Mouse (Mus musculus) ES-Bruce4 (cell line): ENCODE results near the gene Dis3l2. TPM values are rescaled to one million over a fixed set of nuclear protein-coding genes. Genes with fewer than 3 reads are reported as not detected.

ENCODE experiments used
- H3K27ac ChIP-seq: 2 replicates; pipeline ENCODE4 v1.5.1; 2012; ENCODE audit warnings: low read length, inconsistent platforms; ENCODE audit not compliant: insufficient read depth
- H3K27me3 ChIP-seq: 2 replicates; pipeline ENCODE4 v1.6.1; 2012; ENCODE audit warnings: mild to moderate bottlenecking, low read length, inconsistent platforms; ENCODE audit not compliant: control insufficient read depth, poor library complexity, insufficient read depth, severe bottlenecking
- H3K36me3 ChIP-seq: 2 replicates; pipeline ENCODE4 v1.6.1; 2012; ENCODE audit warnings: inconsistent platforms, mild to moderate bottlenecking, low read length, moderate library complexity; ENCODE audit not compliant: control insufficient read depth, poor library complexity, insufficient read depth, severe bottlenecking
- H3K4me1 ChIP-seq: one replicate; pipeline ENCODE4 v1.8.1; 2011; ENCODE audit warnings: low read length; ENCODE audit not compliant: control insufficient read depth, insufficient read depth
- H3K4me3 ChIP-seq: 2 replicates; pipeline ENCODE4 v1.5.1; 2011; ENCODE audit warnings: low read depth, mild to moderate bottlenecking, low read length
- H3K9ac ChIP-seq: 2 replicates; pipeline ENCODE4 v1.6.1; 2012; ENCODE audit warnings: low read depth, mild to moderate bottlenecking, inconsistent platforms; ENCODE audit not compliant: poor library complexity, severe bottlenecking
- H3K9me3 ChIP-seq: replicated peaks from 2 replicates; pipeline ENCODE4 v1.6.1; 2012; ENCODE audit warnings: mild to moderate bottlenecking, low read length, inconsistent platforms; ENCODE audit not compliant: control insufficient read depth, poor library complexity, insufficient read depth, severe bottlenecking
- CTCF ChIP-seq: IDR thresholded peaks from one replicate; pipeline ENCODE4 v1.8.1; 2011; ENCODE audit warnings: low read depth, low read length
- EP300 ChIP-seq: IDR thresholded peaks from 2 replicates; pipeline ENCODE4 v1.6.1; 2011; ENCODE audit warnings: low read depth, low read length; ENCODE audit not compliant: insufficient read depth
- POLR2A ChIP-seq: IDR thresholded peaks from one replicate; pipeline ENCODE4 v1.8.1; 2011; ENCODE audit warnings: low read length; ENCODE audit not compliant: insufficient read depth
- polyA plus RNA-seq: library from polyadenylated mRNA; stranded (reverse); fragments of >200 nt; gene quantifications from 2 replicates; pipeline ENCODE4 v1.2.4, GENCODE M21; 2011; ENCODE audit warnings: low read depth; ENCODE audit not compliant: missing spikeins, insufficient read depth, insufficient read length

Gene Dis3l2
- polyA plus RNA-seq, 1 experiment, result 19.6 TPM

DNA sequence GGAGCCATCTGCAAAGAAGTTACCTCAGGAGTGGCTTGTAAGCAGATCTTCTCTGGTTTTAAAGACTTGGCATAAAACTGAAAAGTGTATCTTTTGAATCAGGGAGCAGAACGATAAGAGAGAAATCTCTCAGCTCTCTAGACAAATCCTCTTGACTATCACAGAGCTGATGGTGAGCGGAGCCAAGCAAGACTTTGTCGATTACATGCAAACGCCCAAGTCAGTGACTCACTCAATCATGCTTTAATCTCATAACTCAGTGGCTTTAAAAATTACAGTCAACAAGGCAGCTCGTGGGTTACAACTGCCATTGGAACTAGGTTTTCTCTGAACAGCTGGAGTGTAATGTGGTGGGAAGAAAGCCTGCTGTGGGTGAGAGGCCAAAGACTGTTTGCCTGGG lies 297.8 kb downstream of the Dis3l2 start:
- Histone ChIP-seq H3K9ac (no peak overlapping the region), H3K4me3 (no peak overlapping the region), H3K9me3 (no peaks in the 10 kb centered on the region), H3K27ac (no peak overlapping the region), H3K4me1 (no peaks in the 10 kb centered on the region), H3K27me3 (no peaks in the 10 kb centered on the region), H3K36me3 (no peaks in the 10 kb centered on the region)
- TF ChIP-seq EP300 (no peak), CTCF (no peak), POLR2A (no peak)

DNA sequence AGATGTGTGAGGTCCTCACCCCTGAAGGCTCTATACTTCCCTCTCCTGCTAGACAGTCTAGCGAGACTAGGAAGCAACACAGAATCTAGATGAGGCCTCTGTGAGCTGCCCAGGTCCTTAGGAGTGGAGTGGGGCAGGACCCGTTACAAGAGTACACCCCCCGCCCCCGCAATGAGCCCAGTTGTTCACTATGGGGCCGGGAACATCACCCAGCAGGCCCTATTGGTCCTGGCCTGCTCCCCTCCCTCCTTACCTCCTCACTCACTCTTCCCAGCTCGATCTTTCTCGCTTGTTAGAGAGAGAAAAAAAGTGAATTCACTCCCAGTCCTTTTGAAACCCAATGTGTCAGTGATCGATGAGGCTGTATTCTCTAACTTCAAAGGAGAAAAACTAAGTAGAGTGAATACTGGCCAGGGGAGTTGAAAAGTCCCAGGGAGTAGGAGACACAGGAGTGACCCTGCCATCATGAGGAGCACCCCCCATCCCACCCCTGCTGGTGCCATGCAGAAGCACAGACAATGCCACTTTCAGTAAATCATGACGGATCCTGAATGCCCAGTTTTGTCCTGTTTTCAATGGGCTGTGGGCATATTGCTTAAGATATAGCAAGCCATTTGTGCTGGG lies 299.0 kb downstream of the Dis3l2 start:
- Histone ChIP-seq H3K4me1 (no peaks in the 10 kb centered on the region), H3K4me3 (no peak overlapping the region), H3K36me3 (no peaks in the 10 kb centered on the region), H3K9me3 (no peaks in the 10 kb centered on the region), H3K9ac (no peak overlapping the region), H3K27ac (no peak overlapping the region), H3K27me3 (no peaks in the 10 kb centered on the region)
- no peak for TF ChIP-seq CTCF
- TF ChIP-seq POLR2A, result no peak
- TF ChIP-seq EP300, result no peak

DNA sequence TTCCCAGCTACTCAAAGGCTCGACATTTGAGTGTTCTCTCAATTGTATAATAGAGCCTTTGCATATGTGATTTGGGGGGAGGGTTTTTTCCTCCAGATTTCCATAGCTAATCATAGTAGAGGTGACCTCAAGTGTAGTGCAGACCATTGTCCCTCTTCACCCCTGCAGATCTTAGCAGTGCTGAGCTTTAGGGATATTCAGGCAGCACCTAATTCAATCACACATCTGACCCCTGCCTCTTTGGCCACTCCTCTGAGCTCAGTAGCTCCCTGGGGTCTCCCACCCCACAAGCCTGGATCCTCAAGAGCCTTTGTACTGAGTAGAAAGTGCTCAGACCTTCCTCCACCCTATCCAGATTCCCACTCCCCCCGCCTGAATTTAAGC lies 299.6 kb downstream of the Dis3l2 start:
- no peaks in the 10 kb centered on the region for H3K4me1 ChIP-seq
- H3K27me3 ChIP-seq, result no peaks in the 10 kb centered on the region
- H3K9me3 ChIP-seq, result no peaks in the 10 kb centered on the region
- no peaks in the 10 kb centered on the region for H3K36me3 ChIP-seq
- H3K4me3 ChIP-seq, result no peak overlapping the region
- TF ChIP-seq EP300 (no peak), POLR2A (no peak), CTCF (no peak)
- H3K27ac ChIP-seq, result no peak overlapping the region
- no peak overlapping the region for H3K9ac ChIP-seq

DNA sequence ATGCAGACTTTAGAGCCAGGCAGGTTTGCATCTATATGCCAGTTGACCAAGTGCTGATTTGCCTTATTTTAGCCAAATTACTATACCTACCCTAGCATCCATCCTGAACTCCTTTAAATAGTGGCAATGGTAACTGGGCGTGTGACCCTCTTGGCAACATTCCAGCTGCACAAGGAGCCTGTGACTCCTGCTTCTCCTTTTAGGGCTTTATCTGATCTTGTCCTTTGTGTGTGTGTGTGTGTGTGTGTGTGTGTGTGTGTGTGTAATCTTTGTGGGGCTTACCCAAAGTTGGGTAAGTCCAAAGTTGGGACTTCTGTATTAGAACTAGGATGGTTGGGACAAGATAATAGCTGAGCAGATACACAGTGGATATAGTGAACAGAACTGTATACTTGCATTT lies 302.8 kb downstream of the Dis3l2 start:
- TF ChIP-seq CTCF, result no peak
- no peak for TF ChIP-seq POLR2A
- no peak for TF ChIP-seq EP300
- Histone ChIP-seq H3K9me3 (no peaks in the 10 kb centered on the region), H3K4me1 (no peaks in the 10 kb centered on the region), H3K27me3 (no peaks in the 10 kb centered on the region), H3K36me3 (no peaks in the 10 kb centered on the region), H3K4me3 (no peak overlapping the region), H3K27ac (no peak overlapping the region), H3K9ac (no peak overlapping the region)

DNA sequence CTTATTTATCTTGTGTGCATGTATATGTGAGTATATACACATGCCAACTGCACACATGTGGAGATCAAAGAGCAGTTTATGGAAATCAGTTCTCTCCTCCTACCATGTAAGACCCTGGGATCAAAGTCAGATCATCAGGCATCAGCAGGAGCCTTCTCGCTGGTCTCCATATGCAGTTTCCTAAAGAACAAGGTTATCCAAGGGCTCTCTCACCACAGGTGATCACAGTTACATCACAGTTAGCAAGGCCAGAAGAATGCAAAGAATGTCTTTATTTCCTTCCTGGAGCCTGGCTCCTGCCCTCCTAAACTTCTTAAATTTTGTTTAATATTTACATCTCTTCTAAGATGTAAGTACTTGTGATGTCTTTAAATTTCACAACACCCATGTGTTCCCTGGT lies 304.6 kb downstream of the Dis3l2 start:
- H3K4me3 ChIP-seq, result no peak overlapping the region
- no peak overlapping the region for H3K9ac ChIP-seq
- no peaks in the 10 kb centered on the region for H3K36me3 ChIP-seq
- H3K4me1 ChIP-seq, result no peaks in the 10 kb centered on the region
- TF ChIP-seq POLR2A (no peak), CTCF (no peak), EP300 (no peak)
- H3K9me3 ChIP-seq, result no peaks in the 10 kb centered on the region
- no peaks in the 10 kb centered on the region for H3K27me3 ChIP-seq
- no peak overlapping the region for H3K27ac ChIP-seq

DNA sequence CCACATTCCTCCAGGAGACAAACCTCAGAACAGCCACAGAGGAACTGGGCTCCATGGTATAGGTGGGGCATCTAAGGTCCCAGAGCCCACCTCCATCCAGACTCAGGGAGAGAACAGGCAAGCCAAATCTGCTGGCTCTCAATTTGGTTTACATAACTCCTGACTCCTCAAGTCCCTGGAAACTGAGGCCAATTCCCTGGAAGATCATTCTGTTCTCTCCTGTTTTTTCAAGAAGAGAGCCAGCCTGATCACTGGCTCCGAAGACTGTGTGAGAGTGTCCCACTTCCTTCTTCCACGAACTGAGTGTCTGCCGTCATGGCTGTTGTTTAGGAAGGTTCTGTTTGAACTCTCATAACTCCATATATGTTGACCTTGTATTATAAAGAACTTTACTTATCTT lies 305.5 kb downstream of the Dis3l2 start:
- H3K27me3 ChIP-seq, result no peaks in the 10 kb centered on the region
- H3K4me1 ChIP-seq, result no peaks in the 10 kb centered on the region
- no peak overlapping the region for H3K9ac ChIP-seq
- TF ChIP-seq CTCF (no peak), EP300 (no peak), POLR2A (no peak)
- no peak overlapping the region for H3K27ac ChIP-seq
- H3K4me3 ChIP-seq, result no peak overlapping the region
- no peaks in the 10 kb centered on the region for H3K36me3 ChIP-seq
- H3K9me3 ChIP-seq, result no peaks in the 10 kb centered on the region
